Mouse (Mus musculus): ENCODE measurements around the gene Mllt3.

DNA sequence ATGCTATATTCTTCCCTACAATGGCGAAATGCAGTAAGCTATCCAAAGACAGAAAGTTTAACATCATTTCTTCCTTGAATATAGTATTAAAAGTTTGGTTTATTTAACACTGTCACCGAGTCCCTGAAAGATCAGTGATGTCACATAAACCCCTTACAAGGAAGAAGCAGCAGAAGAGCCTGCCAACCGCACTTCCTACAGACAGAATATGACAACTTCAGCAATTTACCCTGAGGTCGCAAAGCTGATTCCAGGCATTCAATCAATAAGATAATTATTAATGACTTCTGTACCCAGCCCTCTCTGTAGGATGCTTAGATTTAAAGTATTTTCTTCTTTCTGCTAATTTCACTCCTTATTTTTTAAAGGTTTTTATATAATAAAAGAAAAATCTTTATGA is 140.2 kb downstream of the Mllt3 start:
- TF ChIP-seq CTCF (conservative IDR thresholded peaks at IDR 0.05; ENCODE audit: low read length) (no peak), NANOG (IDR thresholded peaks at IDR 0.05; ENCODE audit: borderline replicate concordance, low read length) (no peak), POU5F1 (IDR thresholded peaks at IDR 0.05; ENCODE audit: borderline replicate concordance, low read length) (no peak)
